Mouse (Mus musculus) erythroblast, embryonic 14.5 days (primary cell): Measurements from ENCODE around the gene Ndufb2.

Experiments
- GATA1 ChIP-seq: IDR thresholded peaks from 2 replicates; pipeline ENCODE4 v1.6.1; 2012; ENCODE audit warnings: low read length, inconsistent platforms, mixed read lengths
- TAL1 ChIP-seq: IDR thresholded peaks from 3 replicates; pipeline ENCODE4 v1.6.1; 2012; ENCODE audit warnings: low read length, inconsistent platforms, mixed read lengths

- no peak for TF ChIP-seq GATA1
- TF ChIP-seq TAL1 = no peak
Observed at GRCm38 (mm10) chr6:39606862-39607261, 14.5 kb downstream of the Ndufb2 start.
